Mouse (Mus musculus): Measurements from ENCODE around the gene Ssbp4. TPM values are rescaled to one million over a fixed set of nuclear protein-coding genes. Genes with fewer than 3 reads are reported as not detected.

Ssbp4 gene
- polyA plus RNA-seq, 1 experiment from 2014 or later = 37.8 TPM

GRCm38 (mm10) chr8:70561809-70562535, 46.7 kb downstream of the Ssbp4 start:
- Histone ChIP-seq H3K4me3 (replicated peaks) (no peak overlapping the region), H3K36me3 (replicated peaks) (peaks cover 8% of the 10 kb centered on the region; the same call in 1 of the 2 replicates), H3K4me1 (replicated peaks) (peaks cover 94% of the 10 kb centered on the region), H3K9ac (0 out of 2 replicates have a peak overlapping the region, but pooled peaks have one; percentile 9), H3K27me3 (no peaks in the 10 kb centered on the region), H3K4me2 (no peak overlapping the region), H3K9me3 (replicated peaks) (no peaks in the 10 kb centered on the region), H3K27ac (replicated peaks) (peak overlapping the region; percentile 64)
- WGBS (ENCODE audit: insufficient replicate concordance) = 51% methylated on average over 7 of the region's 7 CpGs
- ATAC-seq (ENCODE audit: insufficient read depth) = no peak

- Histone ChIP-seq H3K27ac (replicated peaks) (peak overlapping the region; percentile 64), H3K4me2 (no peak overlapping the region), H3K4me1 (replicated peaks) (peaks cover 97% of the 10 kb centered on the region), H3K9ac (0 out of 2 replicates have a peak overlapping the region, but pooled peaks have one; percentile 9), H3K36me3 (replicated peaks) (peaks cover 8% of the 10 kb centered on the region; the same call in 1 of the 2 replicates), H3K27me3 (no peaks in the 10 kb centered on the region), H3K9me3 (replicated peaks) (no peaks in the 10 kb centered on the region), H3K4me3 (replicated peaks) (no peak overlapping the region)
- ATAC-seq (ENCODE audit: insufficient read depth) = no peak
- WGBS (ENCODE audit: insufficient replicate concordance) = 27% methylated on average over 4 of the region's 4 CpGs
Observed at GRCm38 (mm10) chr8:70561357-70561756, 47.3 kb downstream of the Ssbp4 start.

GRCm38 (mm10) chr8:70560564-70560963, 48.1 kb downstream of the Ssbp4 start:
- Histone ChIP-seq H3K4me2 (no peak overlapping the region), H3K36me3 (replicated peaks) (peaks cover 8% of the 10 kb centered on the region; the same call in 1 of the 2 replicates), H3K4me1 (replicated peaks) (peaks cover 99% of the 10 kb centered on the region), H3K27ac (replicated peaks) (peak overlapping the region; percentile 64), H3K27me3 (no peaks in the 10 kb centered on the region), H3K4me3 (replicated peaks) (no peak overlapping the region), H3K9me3 (replicated peaks) (no peaks in the 10 kb centered on the region), H3K9ac (no peak overlapping the region)
- no peak for ATAC-seq (ENCODE audit: insufficient read depth)
- 52% methylated on average over 3 of the region's 3 CpGs for WGBS (ENCODE audit: insufficient replicate concordance)

GRCm38 (mm10) chr8:70560096-70560495, 48.6 kb downstream of the Ssbp4 start:
- H3K9me3 ChIP-seq (replicated peaks) = no peaks in the 10 kb centered on the region
- peaks cover 98% of the 10 kb centered on the region for H3K4me1 ChIP-seq (replicated peaks)
- no peak overlapping the region for H3K9ac ChIP-seq
- H3K27me3 ChIP-seq = no peaks in the 10 kb centered on the region
- no peak for ATAC-seq (ENCODE audit: insufficient read depth)
- WGBS (ENCODE audit: insufficient replicate concordance) = 39% methylated on average over 2 of the region's 2 CpGs
- 0 out of 2 replicates have a peak overlapping the region, but pooled peaks have one; percentile 64 for H3K27ac ChIP-seq (replicated peaks)
- no peak overlapping the region for H3K4me3 ChIP-seq (replicated peaks)
- H3K36me3 ChIP-seq (replicated peaks) = peaks cover 8% of the 10 kb centered on the region; the same call in 1 of the 2 replicates
- H3K4me2 ChIP-seq = no peak overlapping the region

- Histone ChIP-seq H3K27me3 (no peaks in the 10 kb centered on the region), H3K4me2 (no peak overlapping the region), H3K36me3 (replicated peaks) (peaks cover 8% of the 10 kb centered on the region; the same call in 1 of the 2 replicates), H3K27ac (replicated peaks) (peak overlapping the region; percentile 53; the same call in 1 of the 2 replicates), H3K9me3 (replicated peaks) (no peaks in the 10 kb centered on the region), H3K4me3 (replicated peaks) (no peak overlapping the region), H3K4me1 (replicated peaks) (peaks cover 96% of the 10 kb centered on the region), H3K9ac (no peak overlapping the region)
- no peak for ATAC-seq (ENCODE audit: insufficient read depth)
- 56% methylated on average over 3 of the region's 3 CpGs for WGBS (ENCODE audit: insufficient replicate concordance)
Observed at GRCm38 (mm10) chr8:70558983-70559382, 49.7 kb downstream of the Ssbp4 start.

- no peak overlapping the region for H3K4me3 ChIP-seq (replicated peaks)
- ATAC-seq (ENCODE audit: insufficient read depth) = no peak
- no peak overlapping the region for H3K4me2 ChIP-seq
- H3K27me3 ChIP-seq = no peaks in the 10 kb centered on the region
- H3K9me3 ChIP-seq (replicated peaks) = no peaks in the 10 kb centered on the region
- H3K9ac ChIP-seq = no peak overlapping the region
- H3K36me3 ChIP-seq (replicated peaks) = peaks cover 8% of the 10 kb centered on the region; the same call in 1 of the 2 replicates
- 15% methylated on average over 4 of the region's 4 CpGs for WGBS (ENCODE audit: insufficient replicate concordance)
- peaks cover 97% of the 10 kb centered on the region for H3K4me1 ChIP-seq (replicated peaks)
- H3K27ac ChIP-seq (replicated peaks) = peak overlapping the region; percentile 53; the same call in 1 of the 2 replicates
Observed at GRCm38 (mm10) chr8:70558334-70558733, 50.3 kb downstream of the Ssbp4 start.

- no peak overlapping the region; the same call in 1 of the 2 replicates for H3K4me2 ChIP-seq
- no peak overlapping the region for H3K9ac ChIP-seq
- 59% methylated on average over 4 of the region's 4 CpGs for WGBS (ENCODE audit: insufficient replicate concordance)
- peaks cover 7% of the 10 kb centered on the region; the same call in 1 of the 2 replicates for H3K36me3 ChIP-seq (replicated peaks)
- peak overlapping the region; percentile 77 for H3K27ac ChIP-seq (replicated peaks)
- peak; percentile 51 for ATAC-seq (ENCODE audit: insufficient read depth)
- no peaks in the 10 kb centered on the region for H3K27me3 ChIP-seq
- peaks cover 93% of the 10 kb centered on the region for H3K4me1 ChIP-seq (replicated peaks)
- H3K9me3 ChIP-seq (replicated peaks) = no peaks in the 10 kb centered on the region
- H3K4me3 ChIP-seq (replicated peaks) = no peak overlapping the region
Observed at GRCm38 (mm10) chr8:70555079-70555747, 53.5 kb downstream of the Ssbp4 start.

- Histone ChIP-seq H3K4me2 (no peak overlapping the region), H3K27ac (replicated peaks) (peak overlapping the region; percentile 77; the same call in 1 of the 2 replicates), H3K4me3 (replicated peaks) (no peak overlapping the region), H3K27me3 (no peaks in the 10 kb centered on the region), H3K9me3 (replicated peaks) (no peaks in the 10 kb centered on the region), H3K4me1 (replicated peaks) (peaks cover 91% of the 10 kb centered on the region), H3K36me3 (replicated peaks) (peaks cover 7% of the 10 kb centered on the region; the same call in 1 of the 2 replicates), H3K9ac (no peak overlapping the region)
- ATAC-seq (ENCODE audit: insufficient read depth) = no peak
Observed at GRCm38 (mm10) chr8:70553740-70554139, 54.9 kb downstream of the Ssbp4 start.

GRCm38 (mm10) chr8:70552836-70553235, 55.8 kb downstream of the Ssbp4 start:
- Histone ChIP-seq H3K9me3 (replicated peaks) (no peaks in the 10 kb centered on the region), H3K4me2 (no peak overlapping the region), H3K9ac (no peak overlapping the region), H3K36me3 (replicated peaks) (peaks cover 7% of the 10 kb centered on the region; the same call in 1 of the 2 replicates), H3K27ac (replicated peaks) (0 out of 2 replicates have a peak overlapping the region, but pooled peaks have one; percentile 1), H3K4me3 (replicated peaks) (no peak overlapping the region), H3K4me1 (replicated peaks) (peaks cover 91% of the 10 kb centered on the region), H3K27me3 (no peaks in the 10 kb centered on the region)
- ATAC-seq (ENCODE audit: insufficient read depth) = no peak
- 20% methylated on average over 1 of the region's 1 CpGs for WGBS (ENCODE audit: insufficient replicate concordance)

GRCm38 (mm10) chr8:70551558-70552161, 57.0 kb downstream of the Ssbp4 start:
- no peak for ATAC-seq (ENCODE audit: insufficient read depth)
- H3K4me1 ChIP-seq (replicated peaks) = peaks cover 88% of the 10 kb centered on the region
- no peak overlapping the region for H3K4me2 ChIP-seq
- no peak overlapping the region for H3K4me3 ChIP-seq (replicated peaks)
- peak overlapping the region; percentile 14; the same call in 1 of the 2 replicates for H3K27ac ChIP-seq (replicated peaks)
- H3K27me3 ChIP-seq = no peaks in the 10 kb centered on the region
- 29% methylated on average over 3 of the region's 3 CpGs for WGBS (ENCODE audit: insufficient replicate concordance)
- peaks cover 3% of the 10 kb centered on the region; the same call in 1 of the 2 replicates for H3K36me3 ChIP-seq (replicated peaks)
- H3K9me3 ChIP-seq (replicated peaks) = no peaks in the 10 kb centered on the region
- H3K9ac ChIP-seq = no peak overlapping the region
